Mouse (Mus musculus): Measurements from ENCODE around the gene AC129217.1.
"Not testable (repeated sequence)": the region's sequence is repeated elsewhere in the genome, so short reads cannot be mapped to it uniquely, and the experiment has no call there.

Gene AC129217.1

GRCm38 (mm10) chr19:8830664-8831063, 1.1 kb downstream of the AC129217.1 start:
- no peak for DNase-seq (ENCODE audit: low read depth, low spot score)

GRCm38 (mm10) chr19:8831262-8831661, 1.7 kb downstream of the AC129217.1 start:
- DNase-seq (ENCODE audit: low read depth, low spot score): no peak

GRCm38 (mm10) chr19:8832971-8833370, 3.4 kb downstream of the AC129217.1 start:
- no peak for DNase-seq (ENCODE audit: low read depth, low spot score)

GRCm38 (mm10) chr19:8836327-8836726, 6.8 kb downstream of the AC129217.1 start:
- DNase-seq (ENCODE audit: low read depth, low spot score): peak; percentile 19

- peak; percentile 92 for DNase-seq (ENCODE audit: low read depth, low spot score)
Observed at GRCm38 (mm10) chr19:8837251-8837791, 7.7 kb downstream of the AC129217.1 start, which contains the start of gene Bscl2. Gene Bscl2, plus strand, starts transcription at chr19:8837467.

GRCm38 (mm10) chr19:8838041-8838730, 8.6 kb downstream of the AC129217.1 start:
- DNase-seq (ENCODE audit: low read depth, low spot score): peak; percentile 71

GRCm38 (mm10) chr19:8839103-8839907, 9.7 kb downstream of the AC129217.1 start, which contains the start of gene Gng3:
Gene Gng3, minus strand, starts transcription at chr19:8839194.
- peak; percentile 93 for DNase-seq (ENCODE audit: low read depth, low spot score)

- peak; percentile 89 for DNase-seq (ENCODE audit: low read depth, low spot score)
Observed at GRCm38 (mm10) chr19:8839908-8840791, 10.6 kb downstream of the AC129217.1 start.

GRCm38 (mm10) chr19:8841012-8841411, 11.4 kb downstream of the AC129217.1 start:
- no peak for DNase-seq (ENCODE audit: low read depth, low spot score)

- no peak for DNase-seq (ENCODE audit: low read depth, low spot score)
Observed at GRCm38 (mm10) chr19:8842961-8843360, 13.4 kb downstream of the AC129217.1 start.

GRCm38 (mm10) chr19:8844371-8845129, 15.0 kb downstream of the AC129217.1 start:
- DNase-seq (ENCODE audit: low read depth, low spot score): peak; percentile 79

GRCm38 (mm10) chr19:8848356-8848755, 18.8 kb downstream of the AC129217.1 start:
- no peak for DNase-seq (ENCODE audit: low read depth, low spot score)

- DNase-seq (ENCODE audit: low read depth, low spot score): no peak
Observed at GRCm38 (mm10) chr19:8850402-8850901, 20.9 kb downstream of the AC129217.1 start, which contains the start of gene Lrrn4cl. Gene Lrrn4cl, plus strand, starts transcription at chr19:8850768.

GRCm38 (mm10) chr19:8851639-8852038, 22.1 kb downstream of the AC129217.1 start:
- no peak for DNase-seq (ENCODE audit: low read depth, low spot score)

- no peak for DNase-seq (ENCODE audit: low read depth, low spot score)
Observed at GRCm38 (mm10) chr19:8852236-8852928, 22.8 kb downstream of the AC129217.1 start.

- no peak for DNase-seq (ENCODE audit: low read depth, low spot score)
Observed at GRCm38 (mm10) chr19:8853117-8853516, 23.5 kb downstream of the AC129217.1 start.

- DNase-seq (ENCODE audit: low read depth, low spot score): peak; percentile 42
Observed at GRCm38 (mm10) chr19:8857689-8858088, 28.1 kb downstream of the AC129217.1 start.

- DNase-seq (ENCODE audit: low read depth, low spot score): peak; percentile 63
Observed at GRCm38 (mm10) chr19:8859018-8859417, 29.4 kb downstream of the AC129217.1 start.

- peak; percentile 34 for DNase-seq (ENCODE audit: low read depth, low spot score)
Observed at GRCm38 (mm10) chr19:8864265-8864664, 34.7 kb downstream of the AC129217.1 start.

GRCm38 (mm10) chr19:8870381-8870780, 40.8 kb downstream of the AC129217.1 start:
- DNase-seq (ENCODE audit: low read depth, low spot score): not testable (repeated sequence)
